Comparison of ENCODE assay signal across 12 mouse cellular contexts in the genomic region with DNA sequence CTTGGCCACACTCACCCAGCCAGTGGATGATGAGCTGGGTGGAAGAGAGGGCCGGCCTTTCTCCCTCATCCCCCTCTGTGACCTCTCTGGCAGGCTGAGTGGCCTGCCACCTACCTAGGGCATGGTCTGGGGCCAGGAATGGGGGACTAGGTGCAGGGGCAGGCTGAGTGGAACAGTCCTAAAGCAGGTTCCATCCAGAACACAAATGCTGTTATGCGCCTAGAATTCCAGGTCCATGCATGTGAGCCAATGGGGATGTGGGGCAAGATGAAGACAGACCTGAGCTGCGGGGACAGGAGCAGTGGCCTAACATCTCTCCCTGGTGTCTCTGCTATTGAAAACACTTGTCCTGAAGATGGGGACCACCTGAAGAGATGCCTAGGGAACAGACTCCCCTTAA. TPM values are rescaled to one million over a fixed set of nuclear protein-coding genes. Genes with fewer than 3 reads are reported as not detected.
DNase-seq lines count a peak whose midpoint lies in the region; ATAC-seq and TF ChIP-seq lines count a peak whose summit lies in the region.
"Had no signal": no experiment of that assay in that cellular context is flagged by ENCODE, and none has a peak within 500 bp of the region (broad histone marks: within the 10 kb centered on the region; RNA-seq: fewer than 3 reads in every experiment).

No protein-coding gene starts in this region.

- no peak overlapping the region for H3K27ac ChIP-seq in hindbrain, embryonic 15.5 days (replicated peaks)
- no peak overlapping the region for H3K27ac ChIP-seq in hindbrain, embryonic 11.5 days (ENCODE audit: low read depth, low read length)
- H3K27ac ChIP-seq in MEL (ENCODE audit: control insufficient read depth, low read depth, low read length) = no peak overlapping the region
- H3K27ac ChIP-seq in intestine, embryonic 16.5 days (ENCODE audit: low read length) = no peak overlapping the region
- H3K27ac ChIP-seq: left cerebral cortex, adult 2 months; macrophage; midbrain, embryonic 15.5 days had no signal

- no peaks in the 10 kb centered on the region for H3K27me3 ChIP-seq in hindbrain, embryonic 15.5 days
- no peaks in the 10 kb centered on the region for H3K27me3 ChIP-seq in hindbrain, embryonic 11.5 days (ENCODE audit: control insufficient read depth, insufficient read depth, low read length)
- H3K27me3 ChIP-seq in MEL (ENCODE audit: control insufficient read depth in 1 of 2, insufficient read depth in 2 of 2, low read length in 2 of 2) = no peaks in the 10 kb centered on the region
- H3K27me3 ChIP-seq in intestine, embryonic 16.5 days (replicated peaks; ENCODE audit: control insufficient read depth, insufficient read depth, low read length) = no peaks in the 10 kb centered on the region
- H3K27me3 ChIP-seq: midbrain, embryonic 15.5 days had no signal

- TF ChIP-seq EP300 in MEL (IDR thresholded peaks at IDR 0.05; ENCODE audit: low read depth in 1 of 2, low read length in 2 of 2) = no peak

- DNase-seq in hindbrain, embryonic 11.5 days (ENCODE audit: low spot score) = no peak
- DNase-seq in MEL (ENCODE audit: low read depth, low spot score) = no peak
- DNase-seq in Muller cell, postnatal 12 days (ENCODE audit: inconsistent ontology term) = peak; percentile 19
- DNase-seq in layer of hippocampus, adult 8-10 months (ENCODE audit: low spot score in 2 of 2) = no peak

- 94% methylated on average over 3 of the region's 3 CpGs for WGBS in hindbrain, embryonic 15.5 days
- WGBS in hindbrain, embryonic 11.5 days = 98% methylated on average over 3 of the region's 3 CpGs
- 91% methylated on average over 3 of the region's 3 CpGs for WGBS in intestine, embryonic 16.5 days

- TF ChIP-seq POLR2A in MEL (IDR thresholded peaks at IDR 0.05; ENCODE audit: control insufficient read depth in 1 of 2, insufficient read depth in 1 of 2, low read depth in 1 of 2, low read length in 2 of 2, poor library complexity in 1 of 2) = no peak

- H3K79me2 ChIP-seq in MEL (ENCODE audit: control insufficient read depth, insufficient read depth, low read length, poor library complexity) = no peaks in the 10 kb centered on the region

- H3K36me3 ChIP-seq in hindbrain, embryonic 15.5 days = no peaks in the 10 kb centered on the region
- H3K36me3 ChIP-seq in hindbrain, embryonic 11.5 days (ENCODE audit: control insufficient read depth, insufficient read depth, low read length) = no peaks in the 10 kb centered on the region
- no peaks in the 10 kb centered on the region for H3K36me3 ChIP-seq in MEL (ENCODE audit: control insufficient read depth in 1 of 2, insufficient read depth in 2 of 2, low read length in 2 of 2)
- no peaks in the 10 kb centered on the region for H3K36me3 ChIP-seq in intestine, embryonic 16.5 days (ENCODE audit: control insufficient read depth, insufficient read depth, low read length)
- H3K36me3 ChIP-seq: midbrain, embryonic 15.5 days had no signal

- H3K4me2 ChIP-seq in hindbrain, embryonic 15.5 days = no peak overlapping the region
- no peak overlapping the region for H3K4me2 ChIP-seq in hindbrain, embryonic 11.5 days (replicated peaks; ENCODE audit: low read depth, low read length)
- no peak overlapping the region for H3K4me2 ChIP-seq in intestine, embryonic 16.5 days (ENCODE audit: low read depth, low read length)
- H3K4me2 ChIP-seq: midbrain, embryonic 15.5 days had no signal

- no peaks in the 10 kb centered on the region for H3K9me3 ChIP-seq in hindbrain, embryonic 15.5 days
- no peaks in the 10 kb centered on the region for H3K9me3 ChIP-seq in hindbrain, embryonic 11.5 days (ENCODE audit: control insufficient read depth, low read length)
- H3K9me3 ChIP-seq in MEL (replicated peaks; ENCODE audit: insufficient read depth, low read length) = no peaks in the 10 kb centered on the region
- no peaks in the 10 kb centered on the region for H3K9me3 ChIP-seq in intestine, embryonic 16.5 days (ENCODE audit: control insufficient read depth, low read length)
- H3K9me3 ChIP-seq: midbrain, embryonic 15.5 days had no signal

- no peak for TF ChIP-seq RAD21 in MEL (IDR thresholded peaks at IDR 0.05; ENCODE audit: low read depth, low read length)

- H3K4me3 ChIP-seq in hindbrain, embryonic 15.5 days = no peak overlapping the region
- H3K4me3 ChIP-seq in hindbrain, embryonic 11.5 days (ENCODE audit: low read depth, low read length) = no peak overlapping the region
- peak overlapping the region in 1 of 2 experiments; percentile 36; a peak in 1 of 4 replicates for H3K4me3 ChIP-seq in MEL (ENCODE audit: control insufficient read depth in 1 of 2, insufficient read depth in 1 of 2, low read depth in 2 of 2, low read length in 2 of 2)
- no peak overlapping the region for H3K4me3 ChIP-seq in intestine, embryonic 16.5 days (ENCODE audit: low read length)
- H3K4me3 ChIP-seq: left cerebral cortex, adult 2 months; midbrain, embryonic 15.5 days had no signal

- no peaks in the 10 kb centered on the region for H3K4me1 ChIP-seq in hindbrain, embryonic 15.5 days (replicated peaks)
- H3K4me1 ChIP-seq in hindbrain, embryonic 11.5 days (replicated peaks; ENCODE audit: control insufficient read depth, insufficient read depth, low read length) = no peaks in the 10 kb centered on the region
- H3K4me1 ChIP-seq in MEL (ENCODE audit: control insufficient read depth in 1 of 2, insufficient read depth in 2 of 2, low read length in 2 of 2) = no peaks in the 10 kb centered on the region
- H3K4me1 ChIP-seq in intestine, embryonic 16.5 days (ENCODE audit: control insufficient read depth, insufficient read depth, low read length) = no peaks in the 10 kb centered on the region
- H3K4me1 ChIP-seq: midbrain, embryonic 15.5 days had no signal

- no peak for TF ChIP-seq CTCF in MEL (IDR thresholded peaks at IDR 0.05 in 2 of 3, conservative IDR thresholded peaks at IDR 0.05 in 1 of 3; ENCODE audit: control insufficient read depth in 1 of 3, insufficient read depth in 1 of 3, low read depth in 2 of 3, low read length in 3 of 3, poor library complexity in 1 of 3, severe bottlenecking in 1 of 3)

- H3K9ac ChIP-seq in hindbrain, embryonic 15.5 days = no peak overlapping the region
- H3K9ac ChIP-seq in hindbrain, embryonic 11.5 days (ENCODE audit: low read depth, low read length) = no peak overlapping the region
- peak overlapping the region; percentile 42 for H3K9ac ChIP-seq in MEL (ENCODE audit: control insufficient read depth, low read depth, low read length, poor library complexity, severe bottlenecking)
- H3K9ac ChIP-seq in intestine, embryonic 16.5 days (ENCODE audit: low read depth, low read length) = no peak overlapping the region
- H3K9ac ChIP-seq: midbrain, embryonic 15.5 days had no signal

- ATAC-seq in hindbrain, embryonic 15.5 days (ENCODE audit: low FRiP score, low read depth) = peak; percentile 28; the same call in 1 of the 2 replicates
- ATAC-seq in hindbrain, embryonic 11.5 days (ENCODE audit: low FRiP score) = no peak
- 0 out of 2 replicates have a peak, but pooled peaks have one; percentile 26 for ATAC-seq in intestine, embryonic 16.5 days
- no peak for ATAC-seq in erythroblast, adult 5-6 weeks (replicated peaks; ENCODE audit: low FRiP score, poor library complexity, severe bottlenecking)

TF ChIP-seq in MEL, 35 proteins besides CTCF, POLR2A, EP300 and RAD21 (continues in another document):
- TF ChIP-seq SMC3 (IDR thresholded peaks at IDR 0.05; ENCODE audit: low read depth, low read length) = no peak
- no peak for TF ChIP-seq MAFK (IDR thresholded peaks at IDR 0.05; ENCODE audit: borderline replicate concordance, low read depth, low read length)
- no peak for TF ChIP-seq CHD2 (IDR thresholded peaks at IDR 0.05; ENCODE audit: low read length)
- no peak for TF ChIP-seq MXI1 (IDR thresholded peaks at IDR 0.05; ENCODE audit: low read depth, low read length)
- TF ChIP-seq KAT2A (conservative IDR thresholded peaks at IDR 0.05; ENCODE audit: low read depth, low read length) = no peak
- TF ChIP-seq GABPA (IDR thresholded peaks at IDR 0.05; ENCODE audit: low read depth, low read length) = no peak

RNA-seq across cellular contexts. Expression of gene Samd8, which starts 9.0 kb away (rescaled TPM):
- polyA plus RNA-seq in hindbrain, embryonic 15.5 days (2015; fragmentation: Nextera tagmentation; extraction: Ambion mirVana) = 19.7 and 21.3 TPM in 2 replicates
- 15.6 and 19.9 TPM in 2 replicates for polyA plus RNA-seq in hindbrain, embryonic 11.5 days (2014; fragmentation: Nextera tagmentation; extraction: Ambion mirVana)
- total RNA-seq in MEL (2012; rRNA removed) = 5.8 and 6.7 TPM in 2 replicates
- 1 to 10 TPM in 1 of 2 experiments, not detected in 1; 6.8 TPM for polyA plus RNA-seq in MEL (2012; ENCODE audit: insufficient read depth in 1 of 2, insufficient read length in 2 of 2, low read depth in 1 of 2, low replicate concordance in 2 of 2, missing spikeins in 1 of 2)
- polyA plus RNA-seq in intestine, embryonic 16.5 days (2015; fragmentation: Nextera tagmentation; extraction: Ambion mirVana) = 11.4 and 12.5 TPM in 2 replicates
- 3.8 and 10.2 TPM in 2 replicates for total RNA-seq in erythroblast, adult 5-6 weeks (2015; ENCODE audit: low replicate concordance)
- 1.8 and 2.1 TPM in 2 replicates for total RNA-seq in erythroblast, adult 5-6 weeks (2017; ENCODE audit: low replicate concordance)
- total RNA-seq in layer of hippocampus, adult 8-10 months (2022) = 10 to 100 TPM; 70.0 to 85.8 (median 81.0) TPM

RNA-seq across cellular contexts. Expression of gene Dusp13, which starts 9.7 kb away (rescaled TPM):
- not detected in 2 replicates for polyA plus RNA-seq in hindbrain, embryonic 15.5 days (2015; fragmentation: Nextera tagmentation; extraction: Ambion mirVana)
- not detected in 2 replicates for polyA plus RNA-seq in hindbrain, embryonic 11.5 days (2014; fragmentation: Nextera tagmentation; extraction: Ambion mirVana)
- total RNA-seq in MEL (2012; rRNA removed) = not detected in 2 replicates
- under 1 TPM in 1 of 2 experiments, not detected in 1; 0.08 TPM for polyA plus RNA-seq in MEL (2012; ENCODE audit: insufficient read depth in 1 of 2, insufficient read length in 2 of 2, low read depth in 1 of 2, low replicate concordance in 2 of 2, missing spikeins in 1 of 2)
- polyA plus RNA-seq in intestine, embryonic 16.5 days (2015; fragmentation: Nextera tagmentation; extraction: Ambion mirVana) = not detected in 2 replicates
- total RNA-seq in erythroblast, adult 5-6 weeks (2015; ENCODE audit: low replicate concordance) = not detected in 2 replicates
- total RNA-seq in erythroblast, adult 5-6 weeks (2017; ENCODE audit: low replicate concordance) = not detected in 2 replicates
- total RNA-seq in layer of hippocampus, adult 8-10 months (2022) = 1 to 10 TPM in 1 of 4 experiments, under 1 TPM in 2, not detected in 1; 0.37 to 1.1 (median 0.67) TPM
- total RNA-seq: left cerebral cortex, adult 2 months had no signal
- polyA plus RNA-seq: CD4-positive, CD25-positive, alpha-beta regulatory T cell, adult 4 months; midbrain, embryonic 15.5 days; neural tube, embryonic 11.5 days had no signal

RNA-seq across cellular contexts. Expression of gene Dupd1, which starts 26.9 kb away (rescaled TPM):
- 0.26 TPM in 1 of 2 replicates, not detected in the other for polyA plus RNA-seq in hindbrain, embryonic 15.5 days (2015; fragmentation: Nextera tagmentation; extraction: Ambion mirVana)
- 0.13 TPM in 1 of 2 replicates, not detected in the other for polyA plus RNA-seq in hindbrain, embryonic 11.5 days (2014; fragmentation: Nextera tagmentation; extraction: Ambion mirVana)
- not detected in 2 replicates for total RNA-seq in MEL (2012; rRNA removed)
- not detected for polyA plus RNA-seq in MEL (2012; ENCODE audit: insufficient read depth in 1 of 2, insufficient read length in 2 of 2, low read depth in 1 of 2, low replicate concordance in 2 of 2, missing spikeins in 1 of 2)
- not detected in 2 replicates for polyA plus RNA-seq in intestine, embryonic 16.5 days (2015; fragmentation: Nextera tagmentation; extraction: Ambion mirVana)
- not detected in 2 replicates for total RNA-seq in erythroblast, adult 5-6 weeks (2015; ENCODE audit: low replicate concordance)
- total RNA-seq in erythroblast, adult 5-6 weeks (2017; ENCODE audit: low replicate concordance) = not detected in 2 replicates
- under 1 TPM in 2 of 4 experiments, not detected in 2; 0.30 to 0.34 TPM for total RNA-seq in layer of hippocampus, adult 8-10 months (2022)
- total RNA-seq: left cerebral cortex, adult 2 months had no signal
- polyA plus RNA-seq: CD4-positive, CD25-positive, alpha-beta regulatory T cell, adult 4 months; macrophage; midbrain, embryonic 15.5 days had no signal

Comparison
In these comparisons a context has a peak if more than half of its experiments do, and no peak if none do; other contexts are left out.
1. ATAC-seq: peak in hindbrain, embryonic 15.5 days (single experiment) and intestine, embryonic 16.5 days (single experiment); none in hindbrain, embryonic 11.5 days (single experiment) and erythroblast, adult 5-6 weeks (single experiment).